Mouse (Mus musculus) thymus, adult 2 months (tissue): ENCODE data around the gene Gm11127. TPM values are rescaled to one million over a fixed set of nuclear protein-coding genes. Genes with fewer than 3 reads are reported as not detected.

Source experiments
- DNase-seq: peaks from one replicate; pipeline ENCODE4 v3.0.0; 2021
- H3K27ac ChIP-seq: fragments of 200-500 bp; 2 replicates; pipeline ENCODE4 v1.5.1; 2012; ENCODE audit warnings: low read length, control low read depth; ENCODE audit not compliant: control insufficient read depth, insufficient read depth
- H3K27me3 ChIP-seq: fragments of 200-500 bp; 2 replicates; pipeline ENCODE4 v1.6.1; 2012; ENCODE audit warnings: mild to moderate bottlenecking, low read length, moderate library complexity, mixed read lengths; ENCODE audit not compliant: control insufficient read depth, insufficient read depth
- H3K36me3 ChIP-seq: fragments of 200-500 bp; 2 replicates; pipeline ENCODE4 v1.6.1; 2012; ENCODE audit warnings: mild to moderate bottlenecking, low read length, moderate library complexity; ENCODE audit not compliant: control insufficient read depth, insufficient read depth
- H3K4me1 ChIP-seq: fragments of 200-500 bp; replicated peaks from 2 replicates; pipeline ENCODE4 v1.6.1; 2012; ENCODE audit warnings: low read length; ENCODE audit not compliant: control insufficient read depth, insufficient read depth
- H3K4me3 ChIP-seq: fragments of 200-500 bp; 2 replicates; pipeline ENCODE4 v1.5.1; 2012; ENCODE audit warnings: mild to moderate bottlenecking, low read length, control low read depth, moderate library complexity; ENCODE audit not compliant: control insufficient read depth, insufficient read depth
- CTCF ChIP-seq: fragments of 200-500 bp; IDR thresholded peaks from 2 replicates; pipeline ENCODE4 v1.5.1; 2012; ENCODE audit warnings: mild to moderate bottlenecking, control low read depth, low read length, moderate library complexity, borderline replicate concordance; ENCODE audit not compliant: control insufficient read depth, poor library complexity, insufficient read depth; ENCODE audit errors: extremely low read depth
- POLR2A ChIP-seq: fragments of 200-500 bp; IDR thresholded peaks from 2 replicates; pipeline ENCODE4 v1.6.1; 2012; ENCODE audit warnings: mild to moderate bottlenecking, low read length, control low read depth, moderate library complexity; ENCODE audit not compliant: control insufficient read depth, poor library complexity, insufficient read depth; ENCODE audit errors: extremely low read depth
- WGBS: fragments of 180-500 bp; shearing (Covaris S2); methylation state at CpG from one replicate; pipeline ENCODE4 v1.1.7; 2018; 5-methylcytosine and 5-hydroxymethylcytosine counted together
- polyA plus RNA-seq: library from polyadenylated mRNA; depleted of rRNA; stranded (reverse); fragments of >200 nt; gene quantifications from 2 replicates; pipeline ENCODE4 v1.2.3, GENCODE M21; 2012; rRNA removed

Gene Gm11127
- polyA plus RNA-seq, 1 experiment = 0.39 TPM

DNA sequence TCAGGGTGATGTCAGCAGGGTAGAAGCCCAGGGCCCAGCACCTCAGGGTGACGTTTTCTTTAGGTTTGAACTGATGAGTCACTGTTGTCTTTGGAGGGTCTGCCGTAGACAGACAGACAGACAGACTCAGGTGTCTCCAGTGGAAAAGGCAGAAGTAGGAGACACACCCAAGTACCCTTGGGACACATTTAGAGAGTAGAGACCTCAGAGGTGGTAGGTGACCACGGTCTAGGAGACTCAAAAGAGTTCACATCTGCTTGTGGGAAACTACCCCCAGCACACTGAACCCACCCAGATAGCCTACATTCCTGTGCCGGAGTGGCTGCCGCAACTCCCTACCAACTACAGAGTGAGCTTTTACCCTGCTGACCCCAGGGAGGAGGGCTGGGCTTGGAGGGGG is 43.2 kb downstream of the Gm11127 start:
- Histone ChIP-seq H3K27ac (no peak overlapping the region), H3K4me3 (no peak overlapping the region), H3K4me1 (peaks cover 9% of the 10 kb centered on the region), H3K27me3 (no peaks in the 10 kb centered on the region), H3K36me3 (peaks cover 26% of the 10 kb centered on the region)
- no peak for DNase-seq
- WGBS = 89% methylated on average over 5 of the region's 5 CpGs
- TF ChIP-seq CTCF (no peak), POLR2A (no peak)

Other genes starting within 250 kb of the Gm11127 start
- gene Ier3, start 236.7 kb downstream of the Gm11127 start, polyA plus RNA-seq = 6.2 and 6.4 TPM in 2 replicates
- gene Flot1, start 235.1 kb downstream of the Gm11127 start, polyA plus RNA-seq = 62.4 and 70.4 TPM in 2 replicates
- gene Tubb5, start 220.1 kb downstream of the Gm11127 start, polyA plus RNA-seq = 1,522 and 2,049 TPM in 2 replicates
- gene Mdc1, start 216.9 kb downstream of the Gm11127 start, polyA plus RNA-seq = 17.4 and 22.4 TPM in 2 replicates
- gene Nrm, start 197.1 kb downstream of the Gm11127 start, polyA plus RNA-seq = 82.8 and 111 TPM in 2 replicates
- 174 and 176 TPM in 2 replicates for gene Ppp1r18, start 192.8 kb downstream of the Gm11127 start, polyA plus RNA-seq
- 174 and 182 TPM in 2 replicates for gene Dhx16, start 178.6 kb downstream of the Gm11127 start, polyA plus RNA-seq
- 73.4 and 86.8 TPM in 2 replicates for gene 2310061I04Rik, start 160.9 kb downstream of the Gm11127 start, polyA plus RNA-seq
- 63.9 and 64.9 TPM in 2 replicates for gene Atat1, start 148.3 kb downstream of the Gm11127 start, polyA plus RNA-seq
- 67.6 and 69.7 TPM in 2 replicates for gene Mrps18b, start 142.0 kb downstream of the Gm11127 start, polyA plus RNA-seq
- 63.0 and 65.6 TPM in 2 replicates for gene Ppp1r10, start 141.9 kb downstream of the Gm11127 start, polyA plus RNA-seq
- gene Abcf1, start 88.6 kb downstream of the Gm11127 start, polyA plus RNA-seq = 128 and 132 TPM in 2 replicates
- gene Gnl1, start 78.5 kb downstream of the Gm11127 start, polyA plus RNA-seq = 37.9 and 45.5 TPM in 2 replicates
- gene Prr3, start 78.1 kb downstream of the Gm11127 start, polyA plus RNA-seq = 35.5 and 42.6 TPM in 2 replicates
- gene H2-T24, start 37.8 kb downstream of the Gm11127 start, polyA plus RNA-seq = 15.0 and 20.4 TPM in 2 replicates
- 380 and 457 TPM in 2 replicates for gene H2-T23, start 25.5 kb downstream of the Gm11127 start, polyA plus RNA-seq
- gene H2-T22, start 15.6 kb downstream of the Gm11127 start, polyA plus RNA-seq = 105 and 119 TPM in 2 replicates
- gene Gm6034, start 15.4 kb downstream of the Gm11127 start, polyA plus RNA-seq = 0.22 TPM in 1 of 2 replicates, not detected in the other
- gene Gm19684, start 63.3 kb upstream of the Gm11127 start, polyA plus RNA-seq = 1.4 and 1.7 TPM in 2 replicates
- 1.7 and 2.4 TPM in 2 replicates for gene Gm7030, start 71.1 kb upstream of the Gm11127 start, polyA plus RNA-seq
- 20.1 and 20.8 TPM in 2 replicates for gene Gm8909, start 110.2 kb upstream of the Gm11127 start, polyA plus RNA-seq
- 1.7 and 2.5 TPM in 2 replicates for gene H2-T3, start 131.9 kb upstream of the Gm11127 start, polyA plus RNA-seq
- 124 and 160 TPM in 2 replicates for gene Rpp21, start 199.7 kb upstream of the Gm11127 start, polyA plus RNA-seq
- gene Trim39, start 213.9 kb upstream of the Gm11127 start, polyA plus RNA-seq = 51.1 and 56.1 TPM in 2 replicates
- gene H2-M10.2, start 228.1 kb upstream of the Gm11127 start, polyA plus RNA-seq = not detected in 2 replicates